Mouse (Mus musculus) midbrain, embryonic 13.5 days (tissue): ENCODE results near the gene Ccdc69. TPM values are rescaled to one million over a fixed set of nuclear protein-coding genes. Genes with fewer than 3 reads are reported as not detected.
A peak's percentile ranks its signal among the peaks of the same experiment; 100 is the strongest.
"Not testable (repeated sequence)": the region's sequence is repeated elsewhere in the genome, so short reads cannot be mapped to it uniquely, and the experiment has no call there.

ENCODE experiments used
- ATAC-seq: fragments of 200-750 bp; cut with Nextera tagmentation; 2 replicates; pipeline ENCODE4 v1.8.0; 2017; ENCODE audit warnings: mild to moderate bottlenecking, moderate TSS enrichment, moderate library complexity
- H3K27ac ChIP-seq: fragments of 300-500 bp; sonication (generic); 2 replicates; pipeline ENCODE4 v1.5.1; 2015; ENCODE audit warnings: inconsistent platforms, mild to moderate bottlenecking, moderate library complexity
- H3K27me3 ChIP-seq: fragments of 300-500 bp; sonication (generic); 2 replicates; pipeline ENCODE4 v1.6.1; 2015; ENCODE audit warnings: mild to moderate bottlenecking, inconsistent platforms
- H3K36me3 ChIP-seq: fragments of 300-500 bp; sonication (generic); 2 replicates; pipeline ENCODE4 v1.6.1; 2015; ENCODE audit warnings: mild to moderate bottlenecking, inconsistent platforms
- H3K4me1 ChIP-seq: fragments of 300-500 bp; sonication (generic); replicated peaks from 2 replicates; pipeline ENCODE4 v1.6.1; 2015; ENCODE audit warnings: inconsistent platforms
- H3K4me2 ChIP-seq: fragments of 300-500 bp; sonication (generic); replicated peaks from 2 replicates; pipeline ENCODE4 v1.6.1; 2015; ENCODE audit warnings: moderate library complexity, mild to moderate bottlenecking, inconsistent platforms
- H3K4me3 ChIP-seq: fragments of 300-500 bp; sonication (generic); replicated peaks from 2 replicates; pipeline ENCODE4 v1.5.1; 2015; ENCODE audit warnings: mild to moderate bottlenecking, inconsistent platforms
- H3K9ac ChIP-seq: fragments of 300-500 bp; sonication (generic); replicated peaks from 2 replicates; pipeline ENCODE4 v1.6.1; 2015; ENCODE audit warnings: mild to moderate bottlenecking, inconsistent platforms
- H3K9me3 ChIP-seq: fragments of 300-500 bp; sonication (generic); 2 replicates; pipeline ENCODE4 v1.6.1; 2016; ENCODE audit warnings: mild to moderate bottlenecking, inconsistent platforms
- WGBS: fragments of 180-500 bp; shearing (Covaris S2); methylation state at CpG from one replicate; pipeline ENCODE4 v1.1.7; 2015; 5-methylcytosine and 5-hydroxymethylcytosine counted together
- polyA plus RNA-seq: library from polyadenylated mRNA; unstranded; fragments of >200 nt; fragmentation: Nextera tagmentation; extraction: Ambion mirVana; gene quantifications from 2 replicates; pipeline ENCODE4 v1.2.1, GENCODE M21; 2015

Gene Ccdc69
- polyA plus RNA-seq, 1 experiment from 2014 or later = not detected

DNA sequence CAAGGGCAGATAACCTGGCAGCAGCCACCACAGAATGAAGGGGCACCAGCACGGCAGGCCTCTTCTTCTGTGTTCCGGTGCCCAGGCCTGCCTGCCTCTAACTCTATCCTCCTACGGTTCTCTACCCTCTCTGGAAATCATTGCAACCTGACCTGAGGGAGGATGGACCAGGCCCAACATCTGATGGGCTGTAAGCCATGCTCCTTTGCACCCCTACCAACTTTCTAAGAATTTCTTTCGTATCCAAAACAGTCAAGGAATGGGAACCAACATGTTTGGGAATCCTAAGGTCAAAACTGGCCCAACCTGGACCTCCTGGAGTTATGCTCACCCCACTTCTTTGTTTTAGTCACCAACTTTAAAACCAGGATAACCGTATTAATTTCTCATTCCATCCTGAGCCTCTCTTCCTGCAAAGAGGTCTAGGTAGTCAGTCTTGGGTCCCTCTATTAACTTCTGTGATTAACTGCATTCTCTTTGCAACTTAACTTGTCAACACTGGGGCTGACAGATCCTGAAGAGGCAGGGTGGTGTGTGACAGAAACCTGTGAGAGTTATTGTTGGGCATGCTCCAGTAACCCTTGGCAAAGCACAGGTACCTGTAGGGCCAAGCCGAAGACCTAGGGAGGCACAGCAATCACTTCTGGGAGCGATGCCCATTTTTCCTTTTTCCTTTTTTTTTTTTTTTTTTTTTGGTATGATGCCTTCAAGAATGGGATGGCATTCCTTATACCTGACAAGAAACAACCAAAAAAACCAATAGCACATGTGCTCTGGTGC is 31.8 kb upstream of the Ccdc69 start:
- H3K36me3 ChIP-seq = peaks cover 21% of the 10 kb centered on the region
- H3K4me1 ChIP-seq = no peaks in the 10 kb centered on the region
- H3K9ac ChIP-seq = no peak overlapping the region
- 93% methylated on average over 7 of the region's 7 CpGs for WGBS
- H3K9me3 ChIP-seq = no peaks in the 10 kb centered on the region
- no peak overlapping the region for H3K27ac ChIP-seq
- H3K4me3 ChIP-seq = no peak overlapping the region
- H3K27me3 ChIP-seq = no peaks in the 10 kb centered on the region
- no peak for ATAC-seq
- no peak overlapping the region for H3K4me2 ChIP-seq

DNA sequence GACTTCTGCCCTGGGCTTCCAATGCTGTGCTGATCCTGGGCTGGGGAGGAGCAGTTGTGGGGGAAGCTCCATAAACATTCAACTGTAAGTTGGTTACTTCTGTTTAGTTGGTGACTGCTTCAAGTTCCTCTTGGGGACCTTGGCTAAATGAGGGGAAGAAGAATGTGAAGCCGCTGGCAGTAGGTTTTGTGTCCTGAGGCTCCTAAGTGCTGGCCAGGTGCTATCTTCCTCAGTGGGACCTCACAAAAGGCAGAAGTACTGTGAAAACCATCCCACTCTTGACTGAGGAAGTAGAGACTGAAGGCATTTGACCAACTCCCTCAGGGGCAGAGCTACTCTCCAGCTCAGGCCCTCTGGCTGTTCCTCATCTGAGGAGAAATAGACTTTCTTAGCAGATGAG is 28.7 kb upstream of the Ccdc69 start:
- Histone ChIP-seq H3K9ac (no peak overlapping the region), H3K36me3 (peaks cover 25% of the 10 kb centered on the region), H3K4me3 (no peak overlapping the region), H3K4me1 (peaks cover 5% of the 10 kb centered on the region; the same call in 1 of the 2 replicates), H3K27me3 (no peaks in the 10 kb centered on the region), H3K4me2 (no peak overlapping the region), H3K27ac (no peak overlapping the region), H3K9me3 (no peaks in the 10 kb centered on the region)
- no peak for ATAC-seq
- 96% methylated on average over 1 of the region's 1 CpGs for WGBS

- Histone ChIP-seq H3K9ac (no peak overlapping the region), H3K27me3 (no peaks in the 10 kb centered on the region), H3K4me2 (no peak overlapping the region), H3K9me3 (no peaks in the 10 kb centered on the region), H3K4me1 (peaks cover 5% of the 10 kb centered on the region; the same call in 1 of the 2 replicates), H3K36me3 (peaks cover 20% of the 10 kb centered on the region), H3K27ac (no peak overlapping the region), H3K4me3 (no peak overlapping the region)
- ATAC-seq = no peak
- WGBS = 89% methylated on average over 4 of the region's 4 CpGs
Observed at GRCm38 (mm10) chr11:55105389-55105788, 27.5 kb upstream of the Ccdc69 start.

- 46% methylated on average over 3 of the region's 3 CpGs for WGBS
- Histone ChIP-seq H3K9me3 (no peaks in the 10 kb centered on the region), H3K36me3 (peaks cover 7% of the 10 kb centered on the region), H3K27ac (no peak overlapping the region), H3K9ac (no peak overlapping the region), H3K4me1 (peaks cover 18% of the 10 kb centered on the region), H3K27me3 (no peaks in the 10 kb centered on the region), H3K4me2 (no peak overlapping the region), H3K4me3 (no peak overlapping the region)
- no peak for ATAC-seq
Observed at GRCm38 (mm10) chr11:55103229-55103628, 25.3 kb upstream of the Ccdc69 start.

DNA sequence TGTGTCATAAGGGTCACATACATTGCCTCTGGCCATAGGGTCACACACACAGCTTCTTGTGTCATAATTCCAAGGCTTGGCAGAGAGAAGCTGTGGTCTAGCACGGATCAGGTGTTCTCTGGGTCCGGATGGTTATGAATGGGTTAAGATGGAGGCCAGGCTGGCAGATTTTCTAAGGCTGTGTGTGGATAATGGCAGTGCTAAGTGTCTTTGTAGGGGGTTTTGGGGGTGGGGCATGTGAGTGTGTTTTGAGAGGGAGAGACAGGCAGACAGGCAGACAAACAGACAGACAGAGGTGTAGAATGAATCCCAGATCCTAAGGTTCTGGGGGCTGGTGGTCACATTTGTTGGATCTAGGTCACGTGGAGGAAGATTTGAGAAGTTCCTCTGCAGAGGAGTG is 24.1 kb upstream of the Ccdc69 start:
- H3K27ac ChIP-seq = no peak overlapping the region
- 85% methylated on average over 3 of the region's 3 CpGs for whole genome bisulfite sequencing

GRCm38 (mm10) chr11:55099868-55100267 is 21.9 kb upstream of the Ccdc69 start:
- no peak for ATAC-seq
- H3K4me2 ChIP-seq = no peak overlapping the region

More for the DNA sequence above, 24.1 kb upstream of the Ccdc69 start:
- Histone ChIP-seq H3K9me3 (no peaks in the 10 kb centered on the region), H3K4me1 (peaks cover 22% of the 10 kb centered on the region), H3K4me2 (no peak overlapping the region), H3K27me3 (no peaks in the 10 kb centered on the region), H3K36me3 (peaks cover 4% of the 10 kb centered on the region), H3K4me3 (no peak overlapping the region), H3K9ac (no peak overlapping the region)
- ATAC-seq = no peak

GRCm38 (mm10) chr11:55099019-55099771 is 21.3 kb upstream of the Ccdc69 start:
- peaks cover 24% of the 10 kb centered on the region for H3K4me1 ChIP-seq
- H3K27ac ChIP-seq = no peak overlapping the region
- ATAC-seq = no peak
- no peaks in the 10 kb centered on the region for H3K9me3 ChIP-seq
- H3K36me3 ChIP-seq = 0 out of 2 replicates have a peak, but pooled peaks cover 2% of the 10 kb centered on the region
- H3K4me3 ChIP-seq = no peak overlapping the region
- H3K27me3 ChIP-seq = no peaks in the 10 kb centered on the region
- no peak overlapping the region for H3K4me2 ChIP-seq
- WGBS = 93% methylated on average over 8 of the region's 8 CpGs
- no peak overlapping the region for H3K9ac ChIP-seq

More at GRCm38 (mm10) chr11:55099868-55100267, 21.9 kb upstream of the Ccdc69 start:
- Histone ChIP-seq H3K36me3 (peaks cover 4% of the 10 kb centered on the region; the same call in 1 of the 2 replicates), H3K27ac (peak overlapping the region; percentile 40; the same call in 1 of the 2 replicates), H3K27me3 (no peaks in the 10 kb centered on the region), H3K9me3 (no peaks in the 10 kb centered on the region), H3K4me3 (no peak overlapping the region), H3K9ac (no peak overlapping the region), H3K4me1 (peaks cover 24% of the 10 kb centered on the region)
- 31% methylated on average over 4 of the region's 4 CpGs for WGBS

DNA sequence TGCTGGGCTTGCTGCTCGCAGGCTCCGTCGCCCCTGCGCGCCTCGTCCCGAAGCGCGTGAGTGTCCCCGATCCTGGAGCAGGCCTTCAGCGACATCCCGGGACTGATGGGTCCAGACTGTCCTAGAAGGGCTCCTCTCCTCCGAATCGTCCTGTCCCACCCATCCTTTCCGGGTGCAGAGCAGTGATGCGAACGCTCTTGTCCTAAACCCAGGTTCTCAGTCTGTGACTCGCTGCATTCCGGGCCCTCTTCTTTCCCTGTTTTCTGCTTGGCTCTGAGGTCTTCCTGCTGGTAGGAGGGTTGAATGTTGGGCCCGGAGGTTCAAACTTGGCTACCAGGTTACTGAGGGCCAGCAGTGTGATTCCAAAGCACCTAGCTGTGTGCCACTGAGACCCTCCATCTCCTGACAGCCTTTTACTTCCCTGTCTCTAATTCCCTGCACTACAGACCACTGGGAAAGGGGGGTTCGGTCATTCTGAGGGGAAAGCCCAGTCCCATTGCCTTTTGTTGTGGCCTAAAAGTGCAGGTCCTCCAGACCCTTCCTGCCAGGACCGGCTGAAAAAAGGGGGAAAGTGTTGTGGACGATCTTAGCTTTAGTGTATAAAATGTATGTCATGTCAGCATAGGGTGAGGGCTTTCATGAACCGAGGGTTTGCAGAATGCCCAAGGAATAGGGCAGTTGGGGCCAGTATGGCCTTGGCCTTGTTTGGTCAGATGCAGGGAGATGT is 20.4 kb upstream of the Ccdc69 start:
- no peak; the same call in 1 of the 2 replicates for ATAC-seq
- H3K9ac ChIP-seq = peak overlapping the region; percentile 68
- H3K4me2 ChIP-seq = peak overlapping the region; percentile 67
- H3K27ac ChIP-seq = peak overlapping the region; percentile 54
- H3K27me3 ChIP-seq = no peaks in the 10 kb centered on the region
- peak overlapping the region; percentile 50 for H3K4me3 ChIP-seq
- 14% methylated on average over 24 of the region's 24 CpGs for WGBS
- H3K9me3 ChIP-seq = no peaks in the 10 kb centered on the region
- H3K4me1 ChIP-seq = peaks cover 21% of the 10 kb centered on the region
- 0 out of 2 replicates have a peak, but pooled peaks cover 2% of the 10 kb centered on the region for H3K36me3 ChIP-seq

DNA sequence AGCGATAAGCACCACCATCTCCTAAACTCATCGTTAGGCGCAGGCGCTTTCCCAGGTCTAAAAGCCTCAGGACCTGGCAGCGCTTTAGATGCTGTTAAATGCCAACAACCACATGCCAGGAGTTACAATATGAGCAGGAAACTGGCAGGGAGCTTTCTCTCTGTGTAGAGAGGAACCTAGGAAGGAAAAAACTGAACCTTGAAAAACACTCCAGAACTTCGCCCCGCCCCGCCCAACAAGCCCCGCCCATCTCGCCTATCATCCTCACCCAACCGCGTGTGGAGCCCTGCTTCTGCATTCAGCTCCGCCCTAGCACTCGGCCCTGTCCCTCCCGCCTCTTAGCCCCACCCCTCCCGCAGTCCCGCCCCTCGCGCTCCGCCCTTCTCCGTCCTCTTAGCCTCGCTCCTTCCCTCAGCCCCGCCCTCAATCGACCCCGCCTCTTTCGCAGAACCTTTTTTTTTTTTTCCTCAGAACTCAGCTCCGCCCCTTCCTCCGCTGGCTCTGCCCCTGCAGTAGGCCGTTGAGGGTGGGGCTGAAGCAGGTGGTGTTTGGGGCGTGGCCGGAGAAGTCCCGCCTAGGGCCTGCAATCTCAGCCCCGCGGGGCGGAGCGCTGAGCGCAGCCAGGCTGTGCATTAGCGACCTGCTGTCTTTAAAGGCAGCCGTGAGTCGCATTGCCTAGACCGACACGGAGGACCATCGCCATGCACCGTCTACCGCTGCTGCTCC is 19.7 kb upstream of the Ccdc69 start, which contains the start of gene Gm2a:
Gene Gm2a (plus strand): TSS at position 653 of the 726 bp plus-strand sequence.
- H3K4me2 ChIP-seq = peak within 1 kb of the TSS; percentile 67
- H3K36me3 ChIP-seq = 0 out of 2 replicates have a peak, but pooled peaks cover 2% of the 10 kb centered on the region
- no peaks in the 10 kb centered on the region for H3K9me3 ChIP-seq
- H3K4me3 ChIP-seq = peak within 1 kb of the TSS; percentile 50
- H3K9ac ChIP-seq = peak within 1 kb of the TSS; percentile 68
- 3% methylated on average over 45 of the region's 45 CpGs for WGBS
- no peaks in the 10 kb centered on the region for H3K27me3 ChIP-seq
- peak; percentile 96 for ATAC-seq
- peaks cover 19% of the 10 kb centered on the region for H3K4me1 ChIP-seq
- peak within 1 kb of the TSS; percentile 54 for H3K27ac ChIP-seq

GRCm38 (mm10) chr11:55096731-55097462 is 19.0 kb upstream of the Ccdc69 start:
- ATAC-seq = no peak
- no peaks in the 10 kb centered on the region for H3K27me3 ChIP-seq
- peak overlapping the region; percentile 67 for H3K4me2 ChIP-seq
- H3K27ac ChIP-seq = no peak overlapping the region
- no peak overlapping the region for H3K9ac ChIP-seq
- 35% methylated on average over 11 of the region's 11 CpGs for WGBS
- peak overlapping the region; percentile 50 for H3K4me3 ChIP-seq
- H3K36me3 ChIP-seq = 0 out of 2 replicates have a peak, but pooled peaks cover 2% of the 10 kb centered on the region
- no peaks in the 10 kb centered on the region for H3K9me3 ChIP-seq
- peaks cover 19% of the 10 kb centered on the region for H3K4me1 ChIP-seq

DNA sequence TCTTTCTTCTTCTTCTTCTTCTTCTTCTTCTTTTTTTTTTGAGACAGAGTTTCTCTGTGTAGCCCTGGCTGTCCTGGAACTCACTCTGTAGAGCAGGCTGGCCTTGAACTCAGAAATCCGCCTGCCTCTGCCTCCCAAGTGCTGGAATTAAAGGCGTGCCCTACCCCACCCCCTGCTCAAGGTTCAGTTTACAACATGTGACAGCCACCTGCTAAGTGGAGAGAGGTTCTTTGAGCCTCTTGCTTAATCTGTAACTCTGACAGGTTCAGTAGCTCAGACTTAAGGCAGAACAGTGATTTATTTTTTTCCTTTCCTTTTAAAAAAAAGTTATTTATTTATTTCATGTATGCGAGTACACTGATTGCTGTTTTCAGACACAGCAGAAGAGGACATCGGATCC is 18.4 kb upstream of the Ccdc69 start:
- ATAC-seq, H3K27me3 ChIP-seq, H3K9me3 ChIP-seq, H3K4me2 ChIP-seq, H3K9ac ChIP-seq, H3K27ac ChIP-seq, H3K4me3 ChIP-seq, H3K36me3 ChIP-seq: not testable (repeated sequence)
- peaks cover 19% of the 10 kb centered on the region for H3K4me1 ChIP-seq
- 89% methylated on average over 4 of the region's 4 CpGs for WGBS
